Mouse (Mus musculus): ENCODE measurements around the gene Rbfox1. TPM values are rescaled to one million over a fixed set of nuclear protein-coding genes. Genes with fewer than 3 reads are reported as not detected.

Rbfox1 gene
- polyA plus RNA-seq, 1 experiment, result 0.21 TPM

GRCm38 (mm10) chr16:6350256-6350655 lies 465.1 kb downstream of the Rbfox1 start:
- Histone ChIP-seq H3K36me3 (replicated peaks; ENCODE audit: low read length) (no peaks in the 10 kb centered on the region), H3K4me3 (replicated peaks) (no peak overlapping the region), H3K4me1 (peaks cover 4% of the 10 kb centered on the region; the same call in 1 of the 2 replicates), H3K27me3 (replicated peaks) (peaks cover 20% of the 10 kb centered on the region), H3K9me3 (no peaks in the 10 kb centered on the region)
- no peak for TF ChIP-seq GATA1 (IDR thresholded peaks at IDR 0.05; ENCODE audit: borderline replicate concordance, low read length)
- no peak for TF ChIP-seq FLI1 (IDR thresholded peaks at IDR 0.05; ENCODE audit: low read length)

GRCm38 (mm10) chr16:6353191-6353590 lies 468.0 kb downstream of the Rbfox1 start:
- no peaks in the 10 kb centered on the region for H3K36me3 ChIP-seq (replicated peaks; ENCODE audit: low read length)
- TF ChIP-seq FLI1 (IDR thresholded peaks at IDR 0.05; ENCODE audit: low read length) (no peak), GATA1 (IDR thresholded peaks at IDR 0.05; ENCODE audit: borderline replicate concordance, low read length) (no peak)
- H3K4me1 ChIP-seq, result peaks cover 4% of the 10 kb centered on the region; the same call in 1 of the 2 replicates
- peaks cover 14% of the 10 kb centered on the region for H3K27me3 ChIP-seq (replicated peaks)
- no peak overlapping the region for H3K4me3 ChIP-seq (replicated peaks)
- H3K9me3 ChIP-seq, result no peaks in the 10 kb centered on the region

DNA sequence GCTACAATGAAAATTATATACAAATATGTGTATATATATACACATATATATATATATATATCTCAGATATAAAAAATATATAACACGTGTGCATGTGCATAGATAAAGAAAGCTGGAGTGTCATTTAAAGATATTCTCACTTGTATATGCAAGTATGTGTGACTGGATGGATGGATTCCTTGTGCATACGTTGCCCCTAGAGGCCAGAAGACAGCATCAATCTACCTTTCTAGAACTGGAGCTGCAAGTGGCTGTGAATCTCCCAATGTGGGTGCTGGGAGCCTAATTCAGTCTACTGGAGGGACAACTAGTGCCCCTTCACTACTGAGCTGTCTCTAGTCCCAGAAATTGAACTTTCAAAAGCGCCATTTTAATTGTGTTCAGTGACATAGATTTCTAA lies 471.8 kb downstream of the Rbfox1 start:
- Histone ChIP-seq H3K9me3 (no peaks in the 10 kb centered on the region), H3K4me1 (no peaks in the 10 kb centered on the region), H3K36me3 (replicated peaks; ENCODE audit: low read length) (no peaks in the 10 kb centered on the region), H3K27me3 (replicated peaks) (no peaks in the 10 kb centered on the region), H3K4me3 (replicated peaks) (no peak overlapping the region)
- TF ChIP-seq GATA1 (IDR thresholded peaks at IDR 0.05; ENCODE audit: borderline replicate concordance, low read length) (no peak), FLI1 (IDR thresholded peaks at IDR 0.05; ENCODE audit: low read length) (no peak)

- H3K27me3 ChIP-seq (replicated peaks), result no peaks in the 10 kb centered on the region
- no peak for TF ChIP-seq FLI1 (IDR thresholded peaks at IDR 0.05; ENCODE audit: low read length)
- no peak for TF ChIP-seq GATA1 (IDR thresholded peaks at IDR 0.05; ENCODE audit: borderline replicate concordance, low read length)
- no peak overlapping the region for H3K4me3 ChIP-seq (replicated peaks)
- no peaks in the 10 kb centered on the region for H3K36me3 ChIP-seq (replicated peaks; ENCODE audit: low read length)
- no peaks in the 10 kb centered on the region for H3K4me1 ChIP-seq
- H3K9me3 ChIP-seq, result no peaks in the 10 kb centered on the region
Observed at GRCm38 (mm10) chr16:6365793-6366192, 480.6 kb downstream of the Rbfox1 start.

DNA sequence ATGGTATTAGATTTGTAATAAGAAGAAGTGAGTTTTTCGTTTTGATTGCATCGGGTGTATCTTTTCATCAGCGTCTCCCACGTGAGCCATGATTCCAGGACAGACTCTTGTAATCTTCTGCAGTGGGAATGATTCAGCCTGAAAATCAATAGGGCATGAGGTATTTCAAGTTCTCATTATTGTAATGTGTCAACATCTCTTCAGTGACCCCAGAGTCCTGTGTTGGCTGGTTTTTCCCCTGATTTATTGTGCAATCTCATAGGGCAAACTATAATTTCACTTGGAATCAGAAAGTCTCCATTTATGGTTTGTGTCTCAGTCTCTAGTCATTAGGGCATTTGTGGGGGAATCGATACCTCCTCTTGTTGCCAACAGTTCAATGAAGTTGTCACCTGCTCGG lies 481.5 kb downstream of the Rbfox1 start:
- no peaks in the 10 kb centered on the region for H3K36me3 ChIP-seq (replicated peaks; ENCODE audit: low read length)
- H3K27me3 ChIP-seq (replicated peaks), result no peaks in the 10 kb centered on the region
- H3K9me3 ChIP-seq, result no peaks in the 10 kb centered on the region
- TF ChIP-seq FLI1 (IDR thresholded peaks at IDR 0.05; ENCODE audit: low read length) (no peak), GATA1 (IDR thresholded peaks at IDR 0.05; ENCODE audit: borderline replicate concordance, low read length) (no peak)
- H3K4me1 ChIP-seq, result no peaks in the 10 kb centered on the region
- H3K4me3 ChIP-seq (replicated peaks), result no peak overlapping the region

- Histone ChIP-seq H3K9me3 (no peaks in the 10 kb centered on the region), H3K27me3 (replicated peaks) (no peaks in the 10 kb centered on the region), H3K4me3 (replicated peaks) (no peak overlapping the region), H3K36me3 (replicated peaks; ENCODE audit: low read length) (no peaks in the 10 kb centered on the region), H3K4me1 (no peaks in the 10 kb centered on the region)
- no peak for TF ChIP-seq GATA1 (IDR thresholded peaks at IDR 0.05; ENCODE audit: borderline replicate concordance, low read length)
- no peak for TF ChIP-seq FLI1 (IDR thresholded peaks at IDR 0.05; ENCODE audit: low read length)
Observed at GRCm38 (mm10) chr16:6380924-6381323, 495.8 kb downstream of the Rbfox1 start.

DNA sequence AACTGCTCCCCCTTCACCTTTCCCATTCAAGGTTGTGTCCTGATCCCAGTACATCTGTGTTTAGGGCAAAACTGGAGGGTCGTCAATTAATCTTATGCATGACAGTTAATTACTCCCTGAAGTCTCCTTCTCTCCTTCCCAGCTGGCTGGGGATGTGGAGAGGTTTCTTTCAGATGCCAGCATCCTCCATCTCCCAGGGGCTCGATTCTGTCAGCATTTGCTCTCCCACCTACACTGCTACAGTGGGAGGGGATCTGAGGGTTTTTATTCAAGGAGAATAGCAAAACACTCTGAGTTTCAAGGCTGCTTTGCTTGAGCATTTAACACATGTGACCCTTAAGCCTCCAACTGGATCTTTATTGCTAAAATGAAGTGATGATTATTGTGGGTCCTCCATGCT lies 496.4 kb downstream of the Rbfox1 start:
- no peaks in the 10 kb centered on the region for H3K36me3 ChIP-seq (replicated peaks; ENCODE audit: low read length)
- TF ChIP-seq FLI1 (IDR thresholded peaks at IDR 0.05; ENCODE audit: low read length) (no peak), GATA1 (IDR thresholded peaks at IDR 0.05; ENCODE audit: borderline replicate concordance, low read length) (no peak)
- H3K4me3 ChIP-seq (replicated peaks), result no peak overlapping the region
- no peaks in the 10 kb centered on the region for H3K27me3 ChIP-seq (replicated peaks)
- no peaks in the 10 kb centered on the region for H3K4me1 ChIP-seq
- H3K9me3 ChIP-seq, result no peaks in the 10 kb centered on the region

- H3K9me3 ChIP-seq, result no peaks in the 10 kb centered on the region
Observed at GRCm38 (mm10) chr16:6382712-6383111, 497.6 kb downstream of the Rbfox1 start.

GRCm38 (mm10) chr16:6390278-6390930 lies 505.2 kb downstream of the Rbfox1 start:
- TF ChIP-seq GATA1 (IDR thresholded peaks at IDR 0.05; ENCODE audit: borderline replicate concordance, low read length), result no peak
- TF ChIP-seq FLI1 (IDR thresholded peaks at IDR 0.05; ENCODE audit: low read length), result no peak
- no peaks in the 10 kb centered on the region for H3K36me3 ChIP-seq (replicated peaks; ENCODE audit: low read length)
- no peaks in the 10 kb centered on the region for H3K27me3 ChIP-seq (replicated peaks)
- H3K4me3 ChIP-seq (replicated peaks), result no peak overlapping the region
- no peaks in the 10 kb centered on the region for H3K4me1 ChIP-seq
- no peaks in the 10 kb centered on the region for H3K9me3 ChIP-seq

More at GRCm38 (mm10) chr16:6382712-6383111, 497.6 kb downstream of the Rbfox1 start:
- no peak for TF ChIP-seq GATA1 (IDR thresholded peaks at IDR 0.05; ENCODE audit: borderline replicate concordance, low read length)
- no peak for TF ChIP-seq FLI1 (IDR thresholded peaks at IDR 0.05; ENCODE audit: low read length)
- H3K36me3 ChIP-seq (replicated peaks; ENCODE audit: low read length), result no peaks in the 10 kb centered on the region
- H3K27me3 ChIP-seq (replicated peaks), result no peaks in the 10 kb centered on the region
- H3K4me3 ChIP-seq (replicated peaks), result no peak overlapping the region
- H3K4me1 ChIP-seq, result no peaks in the 10 kb centered on the region

GRCm38 (mm10) chr16:6396676-6397409 lies 511.7 kb downstream of the Rbfox1 start:
- TF ChIP-seq GATA1 (IDR thresholded peaks at IDR 0.05; ENCODE audit: borderline replicate concordance, low read length), result no peak
- no peak for TF ChIP-seq FLI1 (IDR thresholded peaks at IDR 0.05; ENCODE audit: low read length)
- Histone ChIP-seq H3K27me3 (replicated peaks) (no peaks in the 10 kb centered on the region), H3K4me3 (replicated peaks) (no peak overlapping the region), H3K9me3 (no peaks in the 10 kb centered on the region), H3K4me1 (no peaks in the 10 kb centered on the region), H3K36me3 (replicated peaks; ENCODE audit: low read length) (no peaks in the 10 kb centered on the region)

Measured in megakaryocyte, embryonic 14.5 days (primary cell).